In the genomic region with DNA sequence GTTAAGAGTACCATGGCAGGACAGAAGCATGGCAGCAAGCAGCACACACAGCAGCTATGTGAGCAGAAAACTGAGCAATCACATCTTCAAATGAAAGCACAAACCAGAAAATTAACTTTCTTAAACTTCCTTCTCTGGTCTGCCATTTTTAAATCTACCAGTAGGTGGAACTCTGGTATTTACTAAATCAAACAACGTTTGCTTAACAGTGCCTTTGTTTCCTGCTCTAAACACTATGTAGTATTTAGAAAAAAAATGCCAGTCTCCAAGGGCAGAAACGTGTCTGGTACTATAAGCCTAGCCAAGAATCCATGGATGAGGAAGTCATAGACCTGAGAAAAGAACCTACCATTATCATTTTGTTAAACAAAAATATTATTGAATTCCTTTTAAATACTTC, we compare ENCODE assay signal across 16 mouse cellular contexts.
DNase-seq lines count a peak whose midpoint lies in the region; ATAC-seq lines count a peak whose summit lies in the region.
"Had no signal": no experiment of that assay in that cellular context is flagged by ENCODE, and none has a peak within 500 bp of the region (broad histone marks: within the 10 kb centered on the region; RNA-seq: fewer than 3 reads in every experiment).

No protein-coding gene starts in this region.

- no peak overlapping the region for H3K27ac ChIP-seq in forebrain, embryonic 15.5 days (replicated peaks)
- no peak overlapping the region for H3K27ac ChIP-seq in forebrain, embryonic 12.5 days
- H3K27ac ChIP-seq: heart, embryonic 13.5 days; hindbrain, embryonic 15.5 days; liver, embryonic 12.5 days; midbrain, embryonic 12.5 days had no signal

- H3K4me2 ChIP-seq in forebrain, embryonic 15.5 days (replicated peaks), result no peak overlapping the region
- H3K4me2 ChIP-seq in forebrain, embryonic 12.5 days, result no peak overlapping the region
- H3K4me2 ChIP-seq: heart, embryonic 13.5 days; hindbrain, embryonic 15.5 days; liver, embryonic 12.5 days; midbrain, embryonic 12.5 days had no signal

- H3K9me3 ChIP-seq in forebrain, embryonic 15.5 days, result no peaks in the 10 kb centered on the region
- no peaks in the 10 kb centered on the region for H3K9me3 ChIP-seq in forebrain, embryonic 12.5 days
- H3K9me3 ChIP-seq: heart, embryonic 13.5 days; hindbrain, embryonic 15.5 days; liver, embryonic 12.5 days; midbrain, embryonic 12.5 days had no signal

- H3K36me3 ChIP-seq in forebrain, embryonic 15.5 days, result no peaks in the 10 kb centered on the region
- no peaks in the 10 kb centered on the region for H3K36me3 ChIP-seq in forebrain, embryonic 12.5 days (replicated peaks)
- H3K36me3 ChIP-seq: heart, embryonic 13.5 days; hindbrain, embryonic 15.5 days; liver, embryonic 12.5 days; midbrain, embryonic 12.5 days had no signal

- DNase-seq in left cerebral cortex, postnatal 14 days (ENCODE audit: low spot score in 2 of 2), result peak; percentile 5 to 10
- no peak for DNase-seq in left cerebral cortex, adult 8-10 months (ENCODE audit: low spot score in 2 of 2)
- peak; percentile 3 for DNase-seq in NIH3T3 (ENCODE audit: low read depth)
- DNase-seq in retina, postnatal 1 day, result peak; percentile 32
- DNase-seq in urinary bladder, adult 2 months (ENCODE audit: low spot score), result no peak
- DNase-seq in right cerebral cortex, postnatal 36 days (ENCODE audit: low spot score in 2 of 2), result no peak
- DNase-seq: cerebellum, adult 9-10 months; gastrocnemius, postnatal 36 days; kidney, adult 9 months; lung, postnatal 10 days had no signal

- WGBS in forebrain, embryonic 15.5 days, result 14% methylated on average over 2 of the region's 2 CpGs
- 23% methylated on average over 2 of the region's 2 CpGs for WGBS in forebrain, embryonic 12.5 days

- ATAC-seq in forebrain, embryonic 15.5 days (replicated peaks), result peak; percentile 60; the same call in 1 of the 2 replicates
- ATAC-seq in forebrain, embryonic 12.5 days (ENCODE audit: low FRiP score), result no peak
- ATAC-seq: liver, embryonic 12.5 days had no signal

- H3K4me1 ChIP-seq in forebrain, embryonic 15.5 days, result no peaks in the 10 kb centered on the region
- H3K4me1 ChIP-seq in forebrain, embryonic 12.5 days, result no peaks in the 10 kb centered on the region
- H3K4me1 ChIP-seq: heart, embryonic 13.5 days; hindbrain, embryonic 15.5 days; liver, embryonic 12.5 days; midbrain, embryonic 12.5 days had no signal

- H3K9ac ChIP-seq in forebrain, embryonic 15.5 days (replicated peaks), result no peak overlapping the region
- no peak overlapping the region for H3K9ac ChIP-seq in forebrain, embryonic 12.5 days
- H3K9ac ChIP-seq: heart, embryonic 13.5 days; hindbrain, embryonic 15.5 days; liver, embryonic 12.5 days; midbrain, embryonic 12.5 days had no signal

- intact Hi-C loops in left cerebral cortex, postnatal 14 days (cut with DNase I), result loop anchor here (10.0 kb wide), 2 partner anchors 258 to 378 kb away; no protein-coding TSS in a partner anchor

- H3K4me3 ChIP-seq in forebrain, embryonic 15.5 days, result no peak overlapping the region
- H3K4me3 ChIP-seq in forebrain, embryonic 12.5 days (replicated peaks), result no peak overlapping the region
- H3K4me3 ChIP-seq: heart, embryonic 13.5 days; hindbrain, embryonic 15.5 days; liver, embryonic 12.5 days; midbrain, embryonic 12.5 days had no signal

- H3K27me3 ChIP-seq in forebrain, embryonic 15.5 days, result no peaks in the 10 kb centered on the region
- H3K27me3 ChIP-seq in forebrain, embryonic 12.5 days, result no peaks in the 10 kb centered on the region
- H3K27me3 ChIP-seq: heart, embryonic 13.5 days; hindbrain, embryonic 15.5 days; liver, embryonic 12.5 days; midbrain, embryonic 12.5 days had no signal

Comparison
In these comparisons a context has a peak if more than half of its experiments do, and no peak if none do; other contexts are left out.
1. DNase-seq: peak in left cerebral cortex, postnatal 14 days (2 of 2), NIH3T3 (single experiment) and retina, postnatal 1 day (single experiment); none in left cerebral cortex, adult 8-10 months (0 of 2), urinary bladder, adult 2 months (single experiment) and right cerebral cortex, postnatal 36 days (0 of 2).